Mouse (Mus musculus) bone marrow macrophage, adult 2 months (primary cell): Measurements from ENCODE around the gene Alg6. TPM values are rescaled to one million over a fixed set of nuclear protein-coding genes. Genes with fewer than 3 reads are reported as not detected.

Source experiments
- H3K27ac ChIP-seq: 2 replicates; pipeline ENCODE4 v1.5.1; 2012; ENCODE audit warnings: low read depth, low read length; ENCODE audit not compliant: insufficient read depth
- H3K4me1 ChIP-seq: 2 replicates; pipeline ENCODE4 v1.6.1; 2012; ENCODE audit warnings: low read length; ENCODE audit not compliant: control insufficient read depth, insufficient read depth
- H3K4me3 ChIP-seq: 2 replicates; pipeline ENCODE4 v1.5.1; 2012; ENCODE audit warnings: mild to moderate bottlenecking, low read length, moderate library complexity; ENCODE audit not compliant: insufficient read depth
- CTCF ChIP-seq: IDR thresholded peaks from 2 replicates; pipeline ENCODE4 v1.5.1; 2012; ENCODE audit warnings: low read depth, mild to moderate bottlenecking, low read length, moderate library complexity
- POLR2A ChIP-seq: IDR thresholded peaks from 2 replicates; pipeline ENCODE4 v1.6.1; 2012; ENCODE audit warnings: mild to moderate bottlenecking, low read depth, low read length, borderline replicate concordance
- polyA plus RNA-seq: library from polyadenylated mRNA; stranded (reverse); fragments of >200 nt; gene quantifications from 2 replicates; pipeline ENCODE4 v1.2.4, GENCODE M21; 2012; ENCODE audit not compliant: missing spikeins, insufficient read depth, insufficient read length

Alg6 gene
- 12.9 and 13.3 TPM in 2 replicates for polyA plus RNA-seq

GRCm38 (mm10) chr4:99714904-99715782, at the start of gene Alg6:
TSS of gene Alg6 (plus strand) at chr4:99715664.
- Histone ChIP-seq H3K4me3 (peak within 1 kb of the TSS; percentile 86), H3K4me1 (peaks cover 3% of the 10 kb centered on the region; the same call in 1 of the 2 replicates), H3K27ac (no peak within 1 kb of the TSS)
- TF ChIP-seq CTCF (no peak), POLR2A (no peak)

GRCm38 (mm10) chr4:99670203-99670851, 45.1 kb upstream of the Alg6 start:
- H3K4me1 ChIP-seq, result no peaks in the 10 kb centered on the region
- H3K4me3 ChIP-seq, result no peak overlapping the region
- no peak overlapping the region for H3K27ac ChIP-seq
- TF ChIP-seq POLR2A, result no peak
- no peak for TF ChIP-seq CTCF

DNA sequence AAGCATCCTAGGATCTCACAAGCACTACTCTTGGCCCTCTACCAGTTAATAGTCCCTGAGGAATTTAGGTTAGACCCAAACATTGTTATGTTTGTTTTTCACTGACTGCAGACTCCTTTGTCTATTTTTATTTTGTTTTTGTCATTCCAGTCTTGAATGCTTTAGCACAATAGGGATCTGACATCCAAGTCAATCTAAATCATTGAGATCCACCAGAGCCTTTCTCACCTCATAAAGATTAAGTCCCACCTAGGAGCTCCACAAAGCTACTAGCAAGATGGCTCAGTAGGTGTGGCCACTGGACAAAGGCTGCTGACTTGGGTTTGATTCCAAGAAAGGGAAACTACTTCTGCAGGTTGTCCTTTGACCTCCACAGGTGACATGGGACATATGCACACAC, 40.3 kb upstream of the Alg6 start:
- TF ChIP-seq POLR2A, result no peak
- no peak for TF ChIP-seq CTCF
- no peak overlapping the region for H3K4me3 ChIP-seq
- H3K4me1 ChIP-seq, result no peaks in the 10 kb centered on the region

GRCm38 (mm10) chr4:99683941-99684340, 31.5 kb upstream of the Alg6 start:
- Histone ChIP-seq H3K4me3 (no peak overlapping the region), H3K4me1 (no peaks in the 10 kb centered on the region), H3K27ac (no peak overlapping the region)
- no peak for TF ChIP-seq POLR2A
- no peak for TF ChIP-seq CTCF

More for the DNA sequence above, 40.3 kb upstream of the Alg6 start:
- H3K27ac ChIP-seq, result no peak overlapping the region

DNA sequence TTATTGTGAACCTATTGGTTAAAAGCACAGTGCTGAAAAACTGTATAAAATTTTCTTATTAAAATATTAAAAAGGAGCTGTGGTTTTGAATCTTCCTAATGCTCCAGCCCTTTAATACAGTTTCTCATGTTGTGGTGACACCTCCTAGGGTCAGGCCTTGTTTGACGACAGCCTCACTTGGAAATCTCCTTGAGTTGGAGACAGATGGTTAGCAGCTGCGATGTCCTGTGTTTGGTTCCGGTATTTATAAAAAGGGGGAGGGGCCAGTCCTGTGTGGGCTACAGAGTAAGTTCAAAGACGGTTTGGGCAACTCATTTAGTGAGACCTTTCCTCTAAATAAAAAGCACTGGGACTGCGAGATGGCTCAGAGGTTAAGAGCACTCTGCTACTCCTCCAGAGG, 29.2 kb upstream of the Alg6 start:
- no peak overlapping the region for H3K27ac ChIP-seq
- no peak for TF ChIP-seq CTCF
- no peak for TF ChIP-seq POLR2A
- no peaks in the 10 kb centered on the region for H3K4me1 ChIP-seq
- H3K4me3 ChIP-seq, result no peak overlapping the region

- H3K27ac ChIP-seq, result no peak overlapping the region
- no peak for TF ChIP-seq POLR2A
- no peak for TF ChIP-seq CTCF
- H3K4me3 ChIP-seq, result no peak overlapping the region
- peaks cover 2% of the 10 kb centered on the region; the same call in 1 of the 2 replicates for H3K4me1 ChIP-seq
Measured at GRCm38 (mm10) chr4:99712583-99713183, 2.8 kb upstream of the Alg6 start.

- no peak for TF ChIP-seq CTCF
- no peak for TF ChIP-seq POLR2A
- peaks cover 3% of the 10 kb centered on the region; the same call in 1 of the 2 replicates for H3K4me1 ChIP-seq
- H3K4me3 ChIP-seq, result no peak overlapping the region
Measured at GRCm38 (mm10) chr4:99713971-99714370, 1.5 kb upstream of the Alg6 start.

DNA sequence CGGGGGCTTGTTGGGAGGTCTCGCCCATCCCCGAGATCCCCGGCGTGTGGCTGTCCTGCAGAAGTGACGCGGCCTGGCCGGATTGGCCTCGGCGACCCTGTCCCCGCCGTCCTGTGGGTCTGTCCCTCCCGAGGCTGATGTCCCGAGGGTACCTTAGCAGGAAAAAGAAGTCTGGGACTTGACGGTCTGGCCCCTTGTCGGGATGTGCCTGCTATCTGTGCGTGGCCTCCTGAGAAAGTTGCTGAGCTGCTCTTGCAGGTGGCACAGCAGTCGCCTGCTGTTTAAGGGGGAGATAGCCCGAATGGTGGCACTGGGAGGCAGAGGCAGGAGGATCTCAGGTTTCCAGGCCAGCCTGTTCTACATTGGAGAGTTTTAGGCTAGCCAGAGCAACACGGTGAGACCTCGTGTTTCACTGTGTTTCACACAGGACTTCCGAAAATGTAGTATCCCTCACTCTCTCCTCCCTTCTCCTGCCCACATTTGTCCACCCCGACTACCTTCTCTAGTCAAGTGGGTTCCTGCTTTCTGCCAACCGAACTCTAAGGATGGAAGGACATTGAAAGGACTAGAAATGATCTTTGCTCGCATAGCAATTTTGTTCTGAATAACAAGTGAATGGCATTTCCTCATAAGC, 436 bp downstream of the Alg6 start:
- Histone ChIP-seq H3K4me3 (peak overlapping the region; percentile 86), H3K27ac (no peak overlapping the region), H3K4me1 (peaks cover 3% of the 10 kb centered on the region; the same call in 1 of the 2 replicates)
- TF ChIP-seq CTCF (no peak), POLR2A (no peak)

More at GRCm38 (mm10) chr4:99713971-99714370, 1.5 kb upstream of the Alg6 start:
- H3K27ac ChIP-seq, result no peak overlapping the region

DNA sequence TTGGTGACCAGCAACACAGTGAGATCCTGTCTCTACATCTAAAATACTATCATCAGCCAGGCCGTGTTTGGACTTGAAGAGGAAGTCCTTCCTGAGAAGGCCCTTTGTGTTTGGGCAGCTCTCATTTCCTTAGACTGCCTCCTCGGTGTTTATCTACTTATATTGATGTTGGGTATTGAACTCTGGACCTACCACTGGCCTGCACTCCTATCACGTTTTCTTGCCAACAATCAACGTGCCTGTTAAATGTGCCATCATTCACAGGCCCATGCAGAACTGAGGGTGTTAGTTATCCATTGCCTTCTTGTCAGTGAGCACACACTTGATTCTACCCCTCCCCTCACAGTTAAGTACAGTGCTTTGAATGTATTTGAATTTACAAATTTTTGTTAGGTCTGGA, 2.4 kb downstream of the Alg6 start:
- TF ChIP-seq CTCF (no peak), POLR2A (no peak)
- Histone ChIP-seq H3K27ac (no peak overlapping the region), H3K4me3 (no peak overlapping the region), H3K4me1 (peaks cover 3% of the 10 kb centered on the region; the same call in 1 of the 2 replicates)

DNA sequence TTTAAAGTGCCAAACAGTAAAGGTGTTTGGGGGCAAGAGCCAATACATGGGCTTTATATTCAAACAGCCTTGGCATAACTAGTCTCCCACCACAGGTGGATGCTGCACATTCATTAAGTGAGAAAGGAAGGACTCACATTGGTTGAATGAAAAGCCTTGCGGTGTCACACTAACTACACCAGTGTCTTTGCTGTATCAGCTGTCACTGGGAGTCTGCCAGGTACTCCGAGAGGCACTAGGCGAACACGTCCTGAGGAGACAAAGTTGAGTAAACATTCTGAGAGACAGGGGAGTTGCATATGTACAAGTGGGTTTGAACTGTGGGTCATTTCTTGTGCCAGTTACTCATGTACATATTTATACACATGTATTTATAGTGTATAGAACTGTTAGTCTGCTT, 8.9 kb downstream of the Alg6 start:
- Histone ChIP-seq H3K4me1 (no peaks in the 10 kb centered on the region), H3K27ac (no peak overlapping the region), H3K4me3 (no peak overlapping the region)
- TF ChIP-seq CTCF (no peak), POLR2A (no peak)
